Mouse (Mus musculus): ENCODE measurements around the gene Ppl.

Ppl gene

DNA sequence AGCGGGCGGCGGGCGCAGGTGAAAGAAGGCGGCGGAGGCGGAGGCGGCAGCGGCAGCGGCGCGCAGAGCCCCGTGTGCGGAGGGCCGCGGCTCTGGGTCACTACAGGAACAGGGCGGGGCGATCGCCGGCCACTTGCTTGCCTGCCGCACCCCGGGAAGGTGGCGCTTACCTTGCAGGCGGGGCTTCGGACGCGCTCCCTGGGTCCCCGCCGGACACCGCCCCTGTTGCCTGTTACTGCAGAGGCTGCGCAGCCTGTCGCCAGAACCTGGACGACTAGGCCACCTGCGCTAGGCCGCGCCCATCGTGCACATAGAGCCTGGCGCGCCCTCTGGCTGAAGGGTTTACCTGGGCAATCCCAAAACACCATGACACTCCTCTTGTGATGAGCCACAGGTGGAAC lies at the start of gene Ppl:
Ppl (minus strand) TSS at position 21 of the 401 bp plus-strand sequence.
- DNase-seq (ENCODE audit: low read depth, low spot score) = no peak

- no peak for DNase-seq (ENCODE audit: low read depth, low spot score)
Observed at GRCm38 (mm10) chr16:5172636-5173035, 40.4 kb upstream of the Ppl start.

GRCm38 (mm10) chr16:5168829-5169228 lies 36.6 kb upstream of the Ppl start:
- DNase-seq (ENCODE audit: low read depth, low spot score) = no peak

- DNase-seq (ENCODE audit: low read depth, low spot score) = no peak
Observed at GRCm38 (mm10) chr16:5168038-5168437, 35.8 kb upstream of the Ppl start.

GRCm38 (mm10) chr16:5164327-5164726 lies 32.1 kb upstream of the Ppl start:
- DNase-seq (ENCODE audit: low read depth, low spot score) = no peak

DNA sequence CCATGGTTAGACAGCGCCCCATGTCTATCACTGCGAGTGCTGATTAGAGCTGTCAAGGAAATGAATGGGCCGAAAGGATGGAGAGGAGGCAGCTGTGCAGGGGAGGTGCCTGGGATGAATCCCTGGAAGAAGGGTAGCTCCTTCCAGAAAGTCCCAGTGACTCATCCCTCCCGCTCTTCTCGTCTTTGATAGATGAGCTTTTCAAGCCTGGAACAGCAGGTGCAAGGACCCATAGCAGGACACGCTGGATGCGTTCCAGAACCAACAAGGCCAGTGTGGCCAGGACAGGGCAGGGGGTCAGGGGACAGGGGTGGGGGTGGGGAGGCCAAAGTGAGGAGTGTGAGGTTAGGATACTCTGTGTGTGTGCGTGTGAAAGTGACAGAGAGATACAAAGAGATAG lies 27.0 kb upstream of the Ppl start:
- no peak for DNase-seq (ENCODE audit: low read depth, low spot score)

- no peak for DNase-seq (ENCODE audit: low read depth, low spot score)
Observed at GRCm38 (mm10) chr16:5157113-5157512, 24.9 kb upstream of the Ppl start.

DNA sequence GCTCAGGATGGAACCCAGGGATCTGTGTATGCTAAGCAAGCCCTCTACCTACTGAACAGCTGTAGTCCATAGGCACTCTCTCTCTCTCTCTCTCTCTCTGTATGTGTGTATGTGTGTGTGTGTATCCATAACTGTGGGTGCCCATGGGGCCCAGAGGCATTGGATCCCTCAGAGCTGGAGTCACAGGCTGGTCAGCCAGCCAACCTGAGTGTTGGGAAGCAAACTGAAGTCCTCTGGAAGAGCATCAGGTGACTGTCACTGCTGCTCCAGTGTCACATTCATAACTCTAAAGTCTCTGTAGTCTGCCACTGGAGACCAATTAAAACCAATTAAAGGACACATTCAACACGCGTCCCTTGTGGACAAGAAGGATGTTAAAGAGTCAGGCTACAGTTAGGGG lies 24.3 kb upstream of the Ppl start:
- DNase-seq (ENCODE audit: low read depth, low spot score) = no peak

- DNase-seq (ENCODE audit: low read depth, low spot score) = no peak
Observed at GRCm38 (mm10) chr16:5155014-5155413, 22.8 kb upstream of the Ppl start.

DNA sequence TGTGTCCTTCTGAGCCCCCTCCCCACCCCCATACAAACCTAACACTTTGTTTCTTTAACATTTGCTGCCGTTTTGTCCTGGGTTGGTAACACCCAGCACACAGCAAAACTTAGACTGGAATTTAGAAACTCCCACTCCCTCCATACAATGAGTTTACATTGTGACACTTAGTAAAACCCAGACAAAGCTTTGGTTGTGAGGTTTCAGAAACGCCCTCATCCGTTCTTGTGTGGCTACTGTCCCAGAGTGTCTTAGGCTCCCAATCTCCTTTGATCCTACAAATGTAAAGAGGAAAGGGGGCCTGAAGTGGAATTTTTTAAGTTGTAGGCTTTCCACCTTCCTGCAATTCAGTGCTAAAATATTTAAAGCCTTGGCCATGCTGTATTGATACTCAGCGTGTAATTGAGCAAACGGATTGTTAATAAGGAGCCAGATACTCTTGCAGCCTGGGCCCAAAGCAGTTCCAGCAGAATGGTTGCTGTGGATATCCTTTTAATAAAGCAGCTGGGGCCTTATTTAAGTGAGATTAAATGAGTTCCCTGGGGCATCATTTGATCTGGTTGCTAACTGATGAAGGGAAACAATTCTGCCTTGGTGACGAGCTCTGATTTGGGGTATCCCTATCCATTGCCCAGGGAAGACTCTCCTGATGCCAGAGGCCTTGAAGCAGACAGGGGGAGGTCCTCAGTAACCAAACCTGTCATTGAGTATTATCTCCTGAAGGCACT lies 21.2 kb upstream of the Ppl start:
- no peak for DNase-seq (ENCODE audit: low read depth, low spot score)

DNA sequence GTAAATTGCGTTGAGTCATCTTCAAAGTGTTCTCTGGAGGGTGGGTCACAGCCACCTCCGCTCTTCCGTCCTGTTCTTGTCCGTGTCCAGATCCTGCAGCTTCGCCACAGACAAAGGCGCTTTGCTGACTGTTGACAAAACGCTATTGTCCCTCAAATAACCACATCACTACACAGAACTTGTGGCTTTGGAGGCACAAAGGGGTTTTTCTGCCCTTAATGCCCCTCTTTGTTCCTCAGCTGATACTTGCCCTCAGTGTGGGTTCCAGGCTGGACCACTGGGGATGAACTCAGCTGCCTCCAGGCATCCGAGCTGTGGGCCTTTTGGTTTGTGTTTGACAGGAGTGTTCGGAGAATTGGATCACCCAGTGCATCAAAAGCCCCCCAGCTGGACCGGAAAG lies 18.3 kb upstream of the Ppl start:
- no peak for DNase-seq (ENCODE audit: low read depth, low spot score)

DNA sequence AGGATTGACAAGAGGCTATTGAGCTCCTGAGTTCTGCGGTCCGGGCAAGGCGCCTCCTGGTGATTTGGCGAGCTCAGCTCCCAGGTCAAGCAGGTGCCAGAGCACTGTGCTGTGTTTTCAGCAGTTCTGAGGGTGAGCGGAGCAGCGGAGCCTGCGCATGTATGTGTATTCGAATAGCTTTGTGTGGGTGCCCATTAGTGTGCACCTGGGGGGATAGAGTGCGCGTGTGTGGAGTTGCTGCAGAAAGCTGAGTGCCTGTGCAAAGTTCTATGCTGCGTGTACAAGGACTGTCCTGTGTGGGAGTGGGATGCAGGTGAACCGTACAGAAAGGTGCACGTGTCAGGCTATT lies 14.8 kb upstream of the Ppl start, which contains the start of gene Sec14l5:
Sec14l5 (plus strand) TSS at position 73 of the 349 bp plus-strand sequence.
- DNase-seq (ENCODE audit: low read depth, low spot score) = no peak

GRCm38 (mm10) chr16:5146367-5147036 lies 14.3 kb upstream of the Ppl start:
- no peak for DNase-seq (ENCODE audit: low read depth, low spot score)

GRCm38 (mm10) chr16:5145570-5145969 lies 13.3 kb upstream of the Ppl start:
- peak; percentile 65 for DNase-seq (ENCODE audit: low read depth, low spot score)

- no peak for DNase-seq (ENCODE audit: low read depth, low spot score)
Observed at GRCm38 (mm10) chr16:5139741-5140140, 7.5 kb upstream of the Ppl start.

DNA sequence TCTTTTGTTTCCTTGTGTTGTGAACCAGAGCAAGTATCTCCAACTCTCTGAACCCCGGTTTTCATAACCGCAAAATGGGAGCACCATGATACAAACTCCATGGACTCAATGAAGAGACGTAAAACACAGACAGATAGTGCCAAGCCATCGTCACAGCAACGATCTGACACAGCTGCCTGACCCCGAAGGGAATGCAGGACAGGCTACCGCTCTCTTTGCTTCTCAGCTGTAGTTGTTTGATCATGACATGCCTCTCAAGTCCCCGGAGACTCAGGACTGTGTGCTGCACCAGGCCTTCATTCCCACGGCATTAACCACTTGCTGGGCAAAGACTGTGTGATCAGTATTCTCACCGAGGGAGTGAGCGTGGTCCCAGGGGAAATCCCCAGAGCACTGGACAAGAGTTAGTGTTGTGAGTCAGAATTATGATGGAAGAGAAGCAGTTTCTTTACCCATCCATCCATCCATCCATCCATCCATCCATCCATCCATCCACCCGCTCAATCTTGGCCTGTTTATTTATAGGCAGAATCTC lies 4.9 kb upstream of the Ppl start:
- DNase-seq (ENCODE audit: low read depth, low spot score) = no peak

- no peak for DNase-seq (ENCODE audit: low read depth, low spot score)
Observed at GRCm38 (mm10) chr16:5136505-5136904, 4.3 kb upstream of the Ppl start.

- no peak for DNase-seq (ENCODE audit: low read depth, low spot score)
Observed at GRCm38 (mm10) chr16:5135551-5136261, 3.5 kb upstream of the Ppl start.

DNA sequence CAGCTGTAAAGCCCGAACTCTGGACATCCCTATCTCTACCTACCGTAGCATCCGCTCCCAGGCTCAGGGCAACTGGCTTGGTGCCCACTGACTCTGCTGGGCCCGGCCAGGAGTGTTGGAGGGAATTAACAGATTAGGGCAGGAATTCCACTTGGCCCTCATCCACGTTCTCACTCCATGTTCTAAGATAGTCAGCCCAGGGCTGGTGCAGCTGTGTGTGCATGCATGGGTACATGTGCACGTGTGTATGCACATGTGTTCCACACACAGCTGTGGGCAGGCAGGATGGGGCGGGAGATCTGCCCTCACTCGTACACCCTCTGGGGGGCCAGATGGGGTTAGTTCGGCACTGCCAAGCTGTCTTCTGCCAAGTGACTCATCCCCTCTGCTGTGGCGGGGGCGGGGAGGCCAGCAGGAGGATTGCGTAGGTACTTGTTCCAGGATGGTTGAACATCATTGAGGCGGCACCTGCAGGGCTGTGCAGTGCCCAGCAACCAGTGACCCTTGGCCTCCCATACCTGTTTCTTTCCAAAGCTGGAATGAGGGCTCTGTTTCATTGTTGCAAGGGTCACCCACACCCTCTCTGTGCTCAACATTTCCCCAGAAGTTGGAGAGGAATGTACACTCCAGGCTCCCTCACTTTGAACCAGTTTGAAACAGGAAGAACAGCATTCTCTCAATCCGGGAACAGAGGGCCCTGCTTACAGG lies 2.6 kb upstream of the Ppl start:
- DNase-seq (ENCODE audit: low read depth, low spot score) = no peak

DNA sequence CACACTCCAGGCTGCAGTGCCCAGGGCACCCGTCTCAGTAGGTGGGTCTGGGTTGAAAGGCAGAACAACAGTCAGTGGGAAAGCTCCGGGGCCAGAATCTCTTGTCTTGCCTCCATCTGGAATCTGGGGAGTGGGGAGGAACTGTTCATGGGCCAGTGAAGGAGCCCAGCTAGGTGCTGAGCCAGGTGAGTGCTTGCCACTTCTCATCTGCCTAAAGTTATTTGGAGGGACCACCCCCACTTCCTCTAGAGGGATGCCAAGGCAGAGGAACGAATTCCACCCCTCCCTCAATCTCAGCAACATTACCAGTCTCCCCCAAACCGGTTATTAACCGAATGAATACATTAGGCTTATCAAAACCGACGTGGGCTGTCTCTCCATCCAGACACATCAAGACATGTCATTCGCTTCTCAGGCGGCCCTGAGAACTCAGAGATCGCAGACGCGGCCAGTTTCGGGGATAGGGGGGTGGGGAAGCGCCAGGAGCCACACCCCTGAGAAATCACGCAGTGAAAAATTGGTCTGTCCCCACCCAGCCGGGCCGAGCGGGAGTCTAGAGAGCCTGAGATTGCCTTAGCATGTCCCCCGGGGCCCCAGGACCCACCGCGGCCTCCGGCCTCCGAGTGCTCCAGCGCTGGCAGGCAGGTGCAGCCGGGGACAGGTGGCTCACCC lies 834 bp downstream of the Ppl start:
- DNase-seq (ENCODE audit: low read depth, low spot score) = no peak

DNA sequence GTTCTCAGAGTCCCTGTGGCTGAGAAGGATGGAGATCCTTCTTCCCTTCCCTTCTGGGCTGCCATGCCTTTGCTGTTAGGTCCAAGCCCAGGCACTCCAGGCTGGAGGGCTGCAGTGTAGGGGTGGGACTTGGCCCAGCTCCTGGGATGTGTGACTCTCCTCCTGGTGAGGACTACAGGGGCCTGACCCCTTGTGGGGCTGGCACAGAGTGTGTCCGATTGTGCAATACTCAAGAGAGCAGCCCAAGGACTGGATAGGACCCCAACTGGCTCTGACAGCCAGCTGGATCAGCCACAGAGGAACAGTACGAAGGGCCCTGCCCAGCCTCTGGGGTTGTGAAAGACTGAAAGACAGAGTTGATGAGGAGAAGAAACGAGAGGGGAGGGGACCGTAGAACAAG lies 1.5 kb downstream of the Ppl start:
- no peak for DNase-seq (ENCODE audit: low read depth, low spot score)
